Mouse (Mus musculus) retina, postnatal 7 days (tissue): ENCODE data around the gene Plekho1.
"Not testable (repeated sequence)": the region's sequence is repeated elsewhere in the genome, so short reads cannot be mapped to it uniquely, and the experiment has no call there.

Experiments
- DNase-seq: peaks from one replicate; pipeline ENCODE4 v3.0.0-alpha.2; 2012; ENCODE audit warnings: low read depth, low spot score

Plekho1 gene

GRCm38 (mm10) chr3:95980276-95980970 is 15.4 kb downstream of the Plekho1 start:
- no peak for DNase-seq

DNA sequence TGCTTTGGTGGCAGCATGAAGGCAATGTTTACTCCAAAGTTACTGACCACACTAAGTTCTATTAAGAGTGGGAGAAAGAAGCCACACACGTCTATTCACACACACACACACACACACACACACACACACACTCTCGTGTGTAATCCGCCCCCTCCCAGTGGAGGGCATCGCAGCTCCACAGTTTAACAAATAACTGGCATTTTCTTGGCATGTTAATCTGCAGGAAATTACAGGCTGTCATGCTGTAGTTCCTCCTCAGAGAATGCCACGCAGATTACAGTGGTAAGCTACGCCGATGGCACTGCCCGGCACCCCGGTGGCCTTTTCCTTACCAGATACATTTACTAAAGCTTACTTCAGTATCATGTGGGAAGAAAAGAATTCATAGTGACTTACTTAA is 17.5 kb downstream of the Plekho1 start:
- DNase-seq = no peak

- DNase-seq = not testable (repeated sequence)
Measured at GRCm38 (mm10) chr3:95977587-95977986, 18.2 kb downstream of the Plekho1 start.

DNA sequence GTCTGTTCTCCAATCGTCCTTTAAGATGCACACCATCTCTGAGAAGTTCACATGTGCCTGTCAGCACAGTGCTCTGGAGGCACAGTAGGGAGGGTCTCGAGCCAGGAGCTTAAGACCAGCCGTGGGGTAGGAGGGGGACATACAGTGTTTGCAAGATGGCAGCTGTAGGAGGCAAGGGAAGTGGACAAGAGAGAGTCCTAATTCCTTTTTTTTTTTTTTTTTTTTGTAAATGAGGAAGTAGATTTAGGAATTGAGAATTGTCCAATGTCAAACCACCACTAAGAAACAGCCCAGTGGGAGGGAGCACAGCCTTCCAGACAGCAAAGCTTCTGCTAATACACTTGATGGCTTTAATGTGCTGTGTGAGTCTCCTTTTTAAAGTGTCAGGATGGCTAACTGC is 18.7 kb downstream of the Plekho1 start:
- DNase-seq = no peak

DNA sequence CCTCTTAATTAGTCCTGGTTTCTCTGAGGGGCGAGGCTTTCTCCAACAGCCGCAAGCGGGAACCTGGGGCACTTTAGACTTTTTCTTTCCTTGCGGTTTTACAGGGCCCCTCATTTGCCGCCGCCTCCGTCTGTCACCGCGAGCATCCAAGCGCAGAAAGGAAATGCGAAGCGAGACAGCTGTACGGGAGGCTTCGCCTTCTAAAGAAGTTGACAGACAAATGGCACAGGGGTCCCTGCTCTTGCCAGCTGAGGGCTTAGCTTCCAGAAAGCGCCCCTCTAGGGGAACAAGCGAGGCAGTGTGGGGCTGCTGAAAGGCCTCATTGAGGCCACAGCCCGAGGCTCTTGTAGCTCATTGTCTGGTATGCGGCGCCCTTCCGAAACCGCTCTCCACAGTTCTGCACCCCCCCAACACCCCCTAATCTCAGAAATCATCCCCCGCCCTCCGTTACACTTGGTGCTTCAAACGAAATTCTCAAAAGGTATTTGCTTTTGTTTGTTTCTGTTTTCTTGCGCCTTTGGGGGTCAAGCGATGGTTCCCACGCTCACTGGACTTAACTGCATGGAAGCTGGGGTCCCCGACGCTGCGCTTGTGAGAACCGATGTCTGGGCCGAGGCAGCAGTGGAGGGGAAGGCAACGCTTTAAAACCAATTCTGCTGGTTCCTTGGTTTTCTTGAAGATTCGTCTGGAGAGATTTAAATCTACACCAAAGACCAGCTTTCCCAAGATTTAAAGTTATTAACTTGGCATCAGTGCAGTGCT is 22.7 kb downstream of the Plekho1 start:
- no peak for DNase-seq

GRCm38 (mm10) chr3:95972251-95972872 is 23.4 kb downstream of the Plekho1 start:
- DNase-seq = no peak

GRCm38 (mm10) chr3:95970661-95971060 is 25.1 kb downstream of the Plekho1 start:
- DNase-seq = not testable (repeated sequence)

DNA sequence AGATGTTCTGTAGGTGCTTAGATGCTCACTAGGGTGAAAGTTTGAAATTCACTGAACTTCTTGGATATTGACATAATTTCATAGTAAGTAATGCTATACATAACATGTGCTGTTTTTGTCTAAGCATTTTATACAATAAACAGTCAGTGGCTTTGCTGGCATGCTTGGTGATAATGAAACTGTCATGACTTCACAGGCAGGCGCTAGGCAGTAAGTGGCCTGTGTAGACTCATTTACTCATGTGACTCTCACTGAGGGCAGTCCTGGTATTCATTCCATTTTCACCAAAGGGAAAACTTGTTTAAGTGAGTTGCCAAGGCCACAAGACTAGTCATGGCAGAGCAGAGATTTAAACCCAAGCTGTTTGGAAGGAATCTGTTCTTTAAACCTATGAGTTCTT is 26.5 kb downstream of the Plekho1 start:
- no peak for DNase-seq

- no peak for DNase-seq
Measured at GRCm38 (mm10) chr3:95965518-95966451, 30.0 kb downstream of the Plekho1 start.

DNA sequence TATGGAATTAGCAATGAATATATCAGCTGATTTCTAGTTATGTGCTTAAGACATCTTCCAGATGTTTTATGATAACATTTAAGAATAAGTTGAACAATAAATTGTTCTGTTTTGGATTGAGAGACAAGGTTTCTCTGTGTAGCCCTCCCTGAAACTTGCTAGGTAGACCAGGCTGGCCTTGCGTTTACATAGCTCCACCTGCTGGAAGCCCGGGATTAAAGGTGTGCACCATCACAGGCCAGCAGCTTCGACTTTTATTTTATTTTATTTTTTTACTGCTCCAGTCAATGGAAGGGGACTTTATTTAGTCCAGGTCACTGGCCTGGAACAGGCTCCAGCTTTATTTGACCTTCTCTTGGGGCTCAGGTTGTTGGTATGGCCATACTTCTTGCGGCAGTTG is 32.1 kb downstream of the Plekho1 start:
- DNase-seq = no peak

DNA sequence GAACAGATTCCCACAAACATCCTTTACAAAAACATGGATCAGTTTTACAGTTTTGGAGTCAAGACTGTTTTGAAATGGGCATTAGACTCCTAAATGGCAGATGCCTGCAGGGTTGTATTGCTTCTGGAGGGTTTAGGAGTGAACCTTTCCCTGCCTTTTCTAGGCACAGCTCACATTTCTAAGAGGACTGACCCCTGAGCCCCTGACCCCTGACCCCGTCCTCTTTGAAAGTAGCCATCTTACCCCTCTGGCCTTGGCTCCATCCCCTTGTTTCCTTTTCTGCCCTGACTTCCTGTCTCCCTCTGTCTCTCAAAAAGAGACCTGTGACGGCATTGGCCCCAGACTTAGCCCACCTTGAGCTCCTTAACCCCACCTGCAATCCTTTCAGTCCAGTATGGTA is 32.6 kb downstream of the Plekho1 start:
- no peak for DNase-seq

DNA sequence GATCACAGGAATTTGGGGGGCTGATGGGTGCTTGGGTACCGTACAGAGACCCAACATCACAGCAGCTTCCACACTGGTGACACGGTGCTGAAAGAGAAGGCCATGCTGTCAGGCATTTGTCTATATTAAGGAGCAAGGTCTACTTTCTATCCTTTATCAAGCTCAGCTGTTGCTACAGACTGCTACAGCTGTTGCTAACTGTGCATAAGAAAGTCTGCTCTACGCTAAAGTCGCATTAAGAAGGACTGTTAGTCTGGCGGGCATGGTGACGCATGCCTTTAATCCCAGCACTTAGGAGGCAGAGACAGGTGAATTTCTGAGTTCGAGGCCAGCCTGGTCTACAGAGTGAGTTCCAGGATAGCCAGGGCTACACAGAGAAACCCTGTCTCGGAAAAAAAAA is 33.6 kb downstream of the Plekho1 start:
- not testable (repeated sequence) for DNase-seq

DNA sequence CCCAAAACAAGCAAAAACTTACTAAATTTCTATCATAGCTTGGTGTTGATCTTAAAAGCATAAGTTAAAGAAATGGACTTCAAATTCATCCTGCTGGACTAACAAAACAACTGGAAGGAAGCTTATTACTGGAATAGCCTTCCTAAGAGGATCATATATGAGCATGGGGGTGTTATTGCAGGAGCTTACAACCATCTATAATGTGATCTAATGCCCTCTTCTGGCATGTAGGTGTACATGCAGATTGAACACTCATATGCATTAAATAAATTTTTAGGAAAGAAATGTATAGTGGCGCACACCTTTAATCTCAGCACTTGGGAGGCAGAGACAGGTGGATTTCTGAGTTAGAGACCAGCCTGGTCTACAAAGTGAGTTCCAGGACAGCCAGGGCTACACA is 36.0 kb downstream of the Plekho1 start:
- peak; percentile 45 for DNase-seq

DNA sequence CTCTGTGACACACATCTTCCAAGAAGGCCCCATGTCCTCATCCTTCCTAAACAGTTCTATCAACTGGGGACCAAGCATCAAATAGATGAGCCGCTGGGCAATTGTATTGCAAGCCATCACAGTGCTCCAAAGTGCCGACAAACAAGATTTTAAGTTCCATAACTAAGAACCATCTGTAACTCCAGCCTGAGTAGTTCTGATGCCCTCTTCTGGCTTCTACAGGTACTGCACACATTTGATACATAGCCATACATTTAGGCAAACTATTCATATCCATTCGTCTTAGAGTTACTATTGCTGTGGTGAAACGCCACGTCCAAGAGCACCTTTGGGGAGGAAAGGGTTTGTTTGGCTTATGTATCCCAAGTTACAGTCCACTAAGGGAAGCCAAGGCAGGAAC is 36.7 kb downstream of the Plekho1 start:
- DNase-seq = peak; percentile 35

- DNase-seq = no peak
Measured at GRCm38 (mm10) chr3:95957359-95958148, 38.2 kb downstream of the Plekho1 start.

DNA sequence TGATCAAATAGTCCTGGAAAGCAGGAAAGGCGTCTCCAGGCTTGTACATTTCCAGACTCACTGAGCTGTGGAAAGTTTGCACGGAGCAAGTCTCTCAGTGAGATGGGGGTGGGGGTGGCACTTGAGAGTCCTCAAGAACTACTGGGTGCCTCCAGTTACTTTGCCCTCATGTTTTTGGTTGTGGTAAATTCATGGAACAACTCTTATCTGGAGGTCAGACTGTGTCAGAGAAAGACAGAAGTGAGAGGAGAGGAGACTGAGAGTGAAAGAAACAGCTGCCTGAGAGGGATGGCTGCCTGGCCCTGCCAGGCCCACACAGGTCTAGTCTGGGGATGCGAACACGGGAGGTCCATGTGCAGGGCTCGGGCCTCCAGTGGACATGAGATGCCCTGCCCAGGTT is 40.5 kb downstream of the Plekho1 start:
- no peak for DNase-seq

GRCm38 (mm10) chr3:95954648-95955173 is 41.1 kb downstream of the Plekho1 start:
- not testable (repeated sequence) for DNase-seq

- no peak for DNase-seq
Measured at GRCm38 (mm10) chr3:95953522-95953921, 42.3 kb downstream of the Plekho1 start.

DNA sequence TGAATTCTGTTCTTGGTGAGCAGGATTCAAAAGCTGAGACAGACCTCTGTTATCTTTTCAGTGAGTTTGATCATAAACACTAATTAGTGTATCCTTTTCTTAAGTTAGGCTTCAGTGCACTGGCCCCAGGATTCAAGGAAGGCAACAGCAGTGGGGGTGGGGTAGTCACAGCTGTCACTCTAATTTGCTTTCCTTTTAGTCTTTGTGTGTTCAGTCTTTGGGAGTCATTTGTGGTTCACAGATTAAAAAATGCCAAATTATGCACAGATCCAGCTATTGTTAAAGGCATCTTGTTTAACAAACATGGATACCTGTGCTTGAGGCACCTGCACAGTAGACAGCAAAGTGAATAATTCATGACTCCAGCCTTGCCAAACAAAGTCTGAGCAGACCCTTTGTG is 42.8 kb downstream of the Plekho1 start:
- no peak for DNase-seq

DNA sequence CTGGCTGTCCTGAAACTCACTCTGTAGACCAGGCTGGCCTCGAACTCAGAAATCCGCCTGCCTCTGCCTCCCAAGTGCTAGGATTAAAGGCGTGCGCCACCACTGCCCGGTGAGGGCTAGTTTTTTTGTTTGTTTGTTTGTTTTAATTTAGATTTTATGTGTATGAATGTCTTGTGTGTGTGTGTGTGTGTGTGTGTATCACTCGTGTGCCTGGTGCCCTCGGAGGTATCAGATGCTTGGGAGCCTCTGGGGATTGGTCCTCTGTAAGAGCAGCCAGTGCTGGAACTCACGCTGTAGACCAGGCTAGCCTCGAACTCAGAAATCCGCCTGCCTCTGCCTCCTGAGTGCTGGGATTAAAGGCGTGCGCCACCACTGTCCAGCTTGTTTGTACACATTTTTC is 44.2 kb downstream of the Plekho1 start:
- not testable (repeated sequence) for DNase-seq
